Mouse (Mus musculus): ENCODE results near the gene Slc35a3.

Gene Slc35a3

GRCm38 (mm10) chr3:116638572-116638971 lies 74.1 kb downstream of the Slc35a3 start:
- DNase-seq, result no peak

- no peak for DNase-seq
These were observed 74.7 kb downstream of the Slc35a3 start for GRCm38 (mm10) chr3:116637693-116638476.

GRCm38 (mm10) chr3:116635799-116636198 lies 76.8 kb downstream of the Slc35a3 start:
- DNase-seq, result no peak

GRCm38 (mm10) chr3:116634853-116635252 lies 77.8 kb downstream of the Slc35a3 start:
- no peak for DNase-seq

- no peak for DNase-seq
These were observed 78.5 kb downstream of the Slc35a3 start for GRCm38 (mm10) chr3:116634091-116634490.

- no peak for DNase-seq
These were observed 79.7 kb downstream of the Slc35a3 start for GRCm38 (mm10) chr3:116632971-116633370.

- DNase-seq, result no peak
These were observed 81.2 kb downstream of the Slc35a3 start for GRCm38 (mm10) chr3:116631459-116631858.

- DNase-seq, result no peak
These were observed 90.0 kb downstream of the Slc35a3 start for GRCm38 (mm10) chr3:116622641-116623040.

GRCm38 (mm10) chr3:116620636-116621370 lies 91.8 kb downstream of the Slc35a3 start:
- no peak for DNase-seq

Measured in cerebellum, postnatal 14 days (tissue).